Mouse (Mus musculus) kidney, postnatal 4 days (tissue): Measurements from ENCODE around the gene Nxph1.

ENCODE experiments used
- DNase-seq, 2 experiments: peaks; one replicate each; pipeline ENCODE4 v3.0.0; 2021; ENCODE audit warnings: mixed read lengths in 2 of 2

Gene Nxph1

GRCm38 (mm10) chr6:8970576-8970975, 22.3 kb downstream of the Nxph1 start:
- DNase-seq = no peak

- no peak for DNase-seq
These were observed 31.1 kb downstream of the Nxph1 start for GRCm38 (mm10) chr6:8979237-8979871.

DNA sequence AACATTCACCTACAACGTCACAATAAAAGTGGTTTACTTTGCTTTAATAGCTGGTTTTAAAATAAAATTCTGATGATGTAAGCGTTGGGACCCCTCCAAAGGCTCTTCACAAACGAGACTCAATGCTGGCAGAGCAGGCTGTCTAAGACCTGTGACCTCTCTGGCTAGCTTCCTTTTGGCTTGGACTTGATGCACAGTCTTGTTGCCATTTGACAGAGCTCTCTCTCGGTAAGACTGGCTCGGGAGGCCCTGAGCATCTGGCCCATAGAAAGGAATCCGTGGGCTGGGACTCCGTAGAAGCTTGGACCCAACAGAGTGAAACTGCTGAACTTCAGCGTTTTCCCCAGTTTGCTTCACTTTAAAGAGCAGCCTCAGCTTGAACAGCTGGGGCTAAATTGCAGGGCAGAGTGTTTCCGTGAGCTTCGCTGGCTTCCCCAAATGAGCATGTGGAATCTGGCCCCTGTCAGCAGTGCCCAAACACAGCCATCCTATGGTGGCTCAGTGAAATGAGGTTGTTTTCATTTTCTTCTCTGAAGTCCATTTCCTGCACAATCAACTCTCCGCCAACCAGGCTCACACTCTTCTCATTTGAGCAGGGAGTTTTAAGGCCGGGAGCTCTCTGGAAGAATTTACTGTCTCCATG, 48.2 kb downstream of the Nxph1 start:
- peak; percentile 6 to 20 for DNase-seq

DNA sequence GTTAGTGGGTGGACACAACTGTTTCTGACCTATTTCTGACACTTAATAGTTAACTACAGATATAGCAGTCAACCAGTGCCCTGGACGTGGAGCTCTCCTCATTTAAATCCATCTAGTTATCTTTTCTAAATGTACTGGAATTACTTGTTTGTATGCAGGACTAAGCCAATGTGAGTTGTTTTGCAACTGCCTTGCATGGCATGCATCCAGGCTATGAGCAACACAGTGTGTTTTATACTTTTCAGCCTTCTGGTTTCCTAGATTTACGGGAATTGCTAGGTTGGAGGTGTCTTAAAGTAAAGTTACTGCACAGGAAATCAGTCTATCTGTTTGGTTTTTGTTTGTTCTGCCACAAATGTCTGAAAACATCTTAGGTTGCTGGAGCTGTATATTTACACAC, 49.1 kb downstream of the Nxph1 start:
- no peak for DNase-seq

DNA sequence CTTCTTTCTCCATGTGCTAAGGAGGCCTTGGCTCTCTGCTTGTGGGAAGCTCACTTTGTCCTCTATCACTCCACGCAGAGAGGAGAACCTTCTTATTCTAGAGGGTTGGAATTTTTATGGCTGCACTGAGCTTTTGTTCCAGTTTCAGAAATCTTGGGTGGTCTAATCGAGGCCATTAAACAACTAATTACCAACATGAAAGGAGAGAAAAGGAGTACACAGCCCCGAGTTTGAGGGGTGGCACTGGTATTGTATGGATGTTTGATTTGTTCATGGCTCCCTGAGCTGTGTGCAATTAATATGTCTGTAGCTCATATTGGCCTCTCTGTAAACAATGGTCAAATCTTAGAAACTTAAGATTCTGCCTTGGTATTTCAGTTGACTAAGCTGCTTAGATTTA, 54.5 kb downstream of the Nxph1 start:
- no peak for DNase-seq

DNA sequence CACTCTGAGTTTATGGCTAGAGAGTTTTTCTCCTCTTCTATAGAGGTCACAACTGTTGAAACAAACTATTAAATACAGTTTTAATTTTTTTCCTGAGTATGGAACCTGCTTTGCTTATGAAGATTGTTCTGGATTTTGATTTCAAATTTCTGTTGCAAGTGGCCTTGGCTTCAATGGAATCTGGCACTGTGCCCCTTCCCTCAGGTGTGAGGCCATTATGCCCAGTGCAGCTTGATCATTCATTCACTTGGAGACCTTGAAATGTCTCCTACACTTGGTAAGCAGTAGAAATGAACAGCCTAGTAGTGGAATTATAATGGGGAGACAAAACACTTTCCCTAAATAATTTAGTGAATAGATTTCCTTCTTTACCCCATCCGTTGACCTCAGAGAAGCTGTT, 78.4 kb downstream of the Nxph1 start:
- no peak for DNase-seq

- peak in 1 of 2 experiments; percentile 1 for DNase-seq
These were observed 78.9 kb downstream of the Nxph1 start for GRCm38 (mm10) chr6:9027146-9027545.

DNA sequence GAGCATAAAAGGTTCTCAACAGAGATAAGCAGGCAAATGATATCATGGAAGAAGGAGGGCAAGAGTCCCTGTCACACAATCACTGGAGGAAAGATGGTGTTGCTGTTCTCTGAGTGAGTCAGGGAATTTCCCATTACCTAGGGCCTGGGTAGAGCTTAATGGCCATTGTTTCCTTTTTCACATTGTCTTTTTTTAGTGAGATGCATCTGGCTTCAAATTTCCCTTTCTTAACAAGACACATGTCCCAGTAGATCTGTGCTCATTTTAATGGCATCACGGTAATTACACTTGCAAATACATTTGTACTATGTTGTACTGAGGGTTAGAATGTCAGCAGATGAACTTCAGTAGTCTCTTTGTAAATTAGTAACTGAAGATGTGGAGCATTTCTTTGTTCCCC, 80.3 kb downstream of the Nxph1 start:
- no peak for DNase-seq

GRCm38 (mm10) chr6:9039286-9039685, 91.1 kb downstream of the Nxph1 start:
- DNase-seq = no peak

DNA sequence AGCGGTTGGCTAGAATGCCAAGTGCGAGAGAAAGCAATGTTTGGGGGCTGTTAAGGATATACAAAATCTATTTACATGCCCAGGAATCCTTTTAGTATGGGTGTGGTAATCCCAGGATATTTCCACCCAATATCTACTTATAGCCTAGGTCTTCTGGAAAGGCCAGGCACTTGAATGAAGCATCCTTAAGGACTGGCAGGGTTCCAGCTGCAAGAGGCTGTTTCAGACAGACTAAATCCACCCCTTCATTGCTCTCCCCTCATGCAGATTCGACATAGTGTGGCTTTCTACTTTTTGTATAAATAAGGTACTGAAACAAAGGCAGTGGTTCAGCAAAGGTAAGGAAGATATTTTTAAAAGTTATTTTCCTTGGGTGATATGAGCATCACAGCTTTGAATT, 92.8 kb downstream of the Nxph1 start:
- no peak for DNase-seq

DNA sequence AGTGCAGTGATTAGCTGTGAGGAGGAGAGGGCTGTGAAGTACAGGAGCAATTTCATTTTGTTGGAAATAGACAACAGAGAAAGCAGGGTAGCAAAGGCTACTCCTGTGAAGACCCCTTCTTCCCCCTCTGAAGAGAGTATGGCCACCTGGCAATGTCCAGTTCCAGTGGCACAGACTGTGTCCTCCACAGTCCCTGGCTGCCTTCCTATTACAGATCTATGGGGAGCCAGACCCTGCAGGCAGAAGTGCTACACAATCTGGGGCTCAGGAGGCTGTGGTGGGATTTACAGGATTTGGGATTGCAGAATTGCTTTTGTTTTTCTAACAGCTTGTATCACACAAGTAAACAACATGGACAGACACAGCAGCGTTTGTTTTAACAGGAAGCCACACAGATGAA, 94.2 kb downstream of the Nxph1 start:
- no peak for DNase-seq

DNA sequence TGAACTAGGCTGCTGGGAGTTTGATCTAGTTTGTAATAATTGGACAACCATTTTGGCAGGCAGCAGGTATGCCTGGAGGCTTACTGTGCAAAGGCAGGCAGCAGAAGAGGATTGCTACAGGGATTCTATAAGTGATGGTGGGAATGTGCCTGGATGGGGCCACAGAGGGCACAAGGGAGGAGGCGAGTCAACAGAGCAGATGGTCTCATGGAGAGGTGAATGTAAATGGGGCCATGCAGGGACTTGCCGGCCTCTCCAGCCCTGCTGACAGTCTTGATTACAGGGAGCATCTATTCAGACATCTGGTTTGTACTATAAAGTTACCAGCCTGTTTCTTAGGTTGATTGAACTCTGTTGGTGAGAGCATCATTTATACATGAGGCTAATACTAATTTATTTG, 98.6 kb downstream of the Nxph1 start:
- no peak for DNase-seq

GRCm38 (mm10) chr6:9061261-9062105, 113.3 kb downstream of the Nxph1 start:
- no peak for DNase-seq

GRCm38 (mm10) chr6:9066435-9066834, 118.2 kb downstream of the Nxph1 start:
- no peak for DNase-seq

DNA sequence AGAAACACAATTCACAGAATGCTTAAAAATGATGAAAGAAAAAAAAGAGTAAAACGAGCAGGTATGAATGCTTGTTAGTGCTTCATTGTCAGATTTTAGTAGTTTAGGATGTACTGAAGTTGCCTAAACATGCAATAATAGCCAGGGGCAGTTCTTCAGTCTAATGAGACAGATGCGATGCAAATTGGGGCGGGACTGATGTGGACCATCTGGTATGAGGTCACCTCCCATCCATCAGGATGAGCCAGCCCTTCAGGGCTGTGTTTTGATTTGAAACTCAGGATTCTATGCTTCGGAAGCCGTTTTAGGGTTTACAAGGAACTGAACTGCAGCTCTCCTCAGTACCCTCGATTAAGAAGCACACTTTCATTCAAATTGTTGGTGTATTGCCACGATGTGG, 121.7 kb downstream of the Nxph1 start:
- no peak for DNase-seq

GRCm38 (mm10) chr6:9076463-9076862, 128.2 kb downstream of the Nxph1 start:
- no peak for DNase-seq

DNA sequence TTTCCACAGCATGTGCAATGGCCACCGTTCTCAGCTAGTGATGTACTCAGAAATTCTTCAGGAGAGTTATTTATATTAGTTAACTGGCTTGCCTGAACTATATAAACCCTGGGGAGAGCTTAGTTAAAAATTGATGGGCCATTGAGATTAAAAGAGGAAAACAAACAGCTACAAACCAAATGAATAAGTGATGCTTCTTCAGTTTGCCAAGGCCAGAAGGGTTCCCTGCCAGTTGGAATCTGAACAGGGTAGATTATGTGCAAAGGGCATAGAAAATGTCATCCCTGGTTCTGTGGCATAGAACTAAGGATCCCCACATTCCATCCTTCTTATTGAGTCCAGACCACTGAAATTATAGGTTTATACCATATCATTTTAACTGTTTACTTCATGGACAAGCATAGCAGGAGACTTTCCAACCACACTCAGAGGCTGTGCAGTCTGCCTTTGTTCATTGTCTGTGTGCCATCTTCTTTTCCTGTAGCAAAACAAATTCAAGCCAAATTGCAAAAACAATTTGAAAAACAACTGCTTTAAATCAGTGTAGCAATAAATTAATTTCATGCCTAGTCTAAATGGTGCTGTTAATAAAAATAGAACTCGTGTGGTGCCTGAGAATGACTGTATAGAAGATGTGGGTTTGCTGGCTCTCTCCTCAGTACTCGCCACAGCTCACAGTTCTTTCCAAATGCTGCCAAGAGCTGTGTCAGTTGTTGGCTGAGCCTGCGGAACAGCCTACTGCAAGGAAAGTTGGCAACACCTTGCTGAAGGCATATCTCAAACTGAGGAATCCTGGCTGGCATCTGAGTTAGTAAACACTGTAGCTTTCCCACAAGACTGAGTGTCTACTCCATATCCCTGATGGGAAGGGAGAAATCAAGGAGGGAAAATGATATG, 129.8 kb downstream of the Nxph1 start:
- no peak for DNase-seq

GRCm38 (mm10) chr6:9083851-9084250, 135.6 kb downstream of the Nxph1 start:
- no peak for DNase-seq

DNA sequence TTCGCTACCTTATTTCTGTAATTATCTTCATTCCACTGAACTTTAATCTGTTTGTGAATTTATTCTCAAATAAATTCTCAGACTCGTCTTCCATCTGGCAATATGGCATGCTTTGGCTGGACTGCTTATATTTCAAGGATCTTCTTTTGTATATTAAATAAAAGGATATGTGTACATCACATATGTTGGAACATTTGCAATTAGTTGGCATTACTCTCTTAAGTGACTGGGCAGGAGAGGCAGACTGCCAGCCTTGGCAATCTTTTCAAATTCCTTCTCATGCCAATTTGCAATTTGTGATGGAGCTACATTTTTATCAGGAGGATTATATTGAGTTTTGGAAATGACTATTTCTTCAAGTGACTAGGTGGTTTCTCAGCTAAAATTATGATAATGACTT, 149.1 kb downstream of the Nxph1 start:
- DNase-seq = no peak

- no peak for DNase-seq
These were observed 159.1 kb downstream of the Nxph1 start for GRCm38 (mm10) chr6:9107366-9107765.

GRCm38 (mm10) chr6:9119136-9119535, 170.9 kb downstream of the Nxph1 start:
- no peak for DNase-seq

GRCm38 (mm10) chr6:9124321-9124914, 176.2 kb downstream of the Nxph1 start:
- no peak for DNase-seq
